Mouse (Mus musculus): ENCODE measurements around the gene Kcnk7. TPM values are rescaled to one million over a fixed set of nuclear protein-coding genes. Genes with fewer than 3 reads are reported as not detected.
"Not testable (repeated sequence)": the region's sequence is repeated elsewhere in the genome, so short reads cannot be mapped to it uniquely, and the experiment has no call there.

The Kcnk7 gene
- polyA plus RNA-seq, 1 experiment from 2014 or later: 0.50 TPM

DNA sequence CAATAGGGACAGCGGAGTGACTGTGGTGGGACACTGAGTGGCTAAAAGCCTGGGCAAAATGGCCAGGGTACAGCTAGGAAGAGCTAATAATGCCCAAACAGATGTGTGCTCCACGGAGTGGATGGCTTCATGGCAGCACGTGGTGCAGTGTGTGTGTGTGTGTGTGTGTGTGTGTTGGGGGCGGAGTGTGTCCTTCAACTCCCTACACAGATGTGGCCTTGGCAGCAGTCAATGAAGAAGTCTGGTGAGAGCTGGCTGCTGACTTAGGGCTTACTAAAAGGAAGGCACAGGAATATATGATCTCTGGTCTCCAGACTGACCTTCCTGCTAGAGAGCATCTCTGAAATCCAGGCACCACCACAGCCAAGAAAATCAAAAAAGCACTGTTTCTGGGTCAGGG lies 35.8 kb upstream of the Kcnk7 start:
- 94% methylated on average over 4 of the region's 4 CpGs for WGBS
- peaks cover 3% of the 10 kb centered on the region; the same call in 1 of the 2 replicates for H3K4me1 ChIP-seq (replicated peaks; ENCODE audit: control insufficient read depth, insufficient read depth, low read length)
- peaks cover 34% of the 10 kb centered on the region for H3K36me3 ChIP-seq (ENCODE audit: control insufficient read depth, insufficient read depth, low read length)
- no peak overlapping the region for H3K4me2 ChIP-seq (ENCODE audit: low read depth, low read length)
- no peaks in the 10 kb centered on the region for H3K27me3 ChIP-seq (ENCODE audit: control insufficient read depth, insufficient read depth, low read depth, low read length)
- no peak overlapping the region for H3K4me3 ChIP-seq (ENCODE audit: low read length)
- H3K9me3 ChIP-seq (ENCODE audit: control insufficient read depth, low read length): no peaks in the 10 kb centered on the region
- no peak overlapping the region for H3K27ac ChIP-seq (ENCODE audit: low read length)
- ATAC-seq (ENCODE audit: low read depth): no peak
- H3K9ac ChIP-seq (ENCODE audit: low read length): no peak overlapping the region

DNA sequence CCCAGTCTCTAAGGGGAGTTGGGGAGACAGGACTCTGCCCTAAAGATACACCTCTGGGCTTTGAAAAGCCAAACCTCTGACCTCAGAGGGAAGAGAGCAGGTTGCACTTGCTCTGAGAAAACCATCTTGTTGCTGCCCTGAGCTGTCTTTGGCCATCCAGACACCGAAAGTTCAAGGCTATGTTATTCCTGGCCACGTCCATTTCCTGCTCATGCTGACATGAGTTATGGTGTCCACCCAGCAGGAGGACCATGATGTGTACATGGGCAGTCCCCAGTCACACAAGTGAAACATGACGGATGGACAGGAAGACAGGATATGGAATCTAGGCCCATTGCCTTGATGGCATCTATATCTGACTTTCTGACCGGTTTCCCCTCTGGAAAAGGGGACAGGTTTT lies 23.7 kb upstream of the Kcnk7 start:
- WGBS: 73% methylated on average over 4 of the region's 4 CpGs

DNA sequence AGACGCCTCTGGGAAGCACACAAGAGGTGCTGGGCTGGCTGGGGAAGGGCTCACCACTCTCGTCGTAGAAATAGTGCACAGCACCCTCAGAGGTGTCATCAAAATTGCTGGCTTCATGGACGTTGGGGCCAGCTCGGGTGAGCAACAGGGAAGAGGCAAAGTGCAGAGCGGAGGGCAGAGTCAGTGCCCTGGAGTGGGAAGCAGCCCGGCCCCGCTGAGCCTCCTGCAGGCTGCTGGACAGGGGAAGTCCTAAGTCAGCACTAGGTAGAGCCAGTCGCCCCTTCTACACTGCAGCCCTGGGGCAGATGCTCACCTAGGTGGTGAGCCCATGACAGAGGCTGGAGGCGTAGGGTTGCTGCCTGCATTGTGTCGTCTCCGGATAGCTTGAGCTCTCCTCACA lies 19.9 kb upstream of the Kcnk7 start:
- Histone ChIP-seq H3K9me3 (ENCODE audit: control insufficient read depth, low read length) (no peaks in the 10 kb centered on the region), H3K4me2 (ENCODE audit: low read depth, low read length) (no peak overlapping the region), H3K27me3 (ENCODE audit: control insufficient read depth, insufficient read depth, low read depth, low read length) (no peaks in the 10 kb centered on the region), H3K9ac (ENCODE audit: low read length) (no peak overlapping the region), H3K36me3 (ENCODE audit: control insufficient read depth, insufficient read depth, low read length) (peaks cover 46% of the 10 kb centered on the region), H3K4me1 (replicated peaks; ENCODE audit: control insufficient read depth, insufficient read depth, low read length) (peaks cover 9% of the 10 kb centered on the region), H3K4me3 (ENCODE audit: low read length) (no peak overlapping the region), H3K27ac (ENCODE audit: low read length) (no peak overlapping the region)
- ATAC-seq (ENCODE audit: low read depth): no peak
- 88% methylated on average over 12 of the region's 12 CpGs for WGBS

More for the DNA sequence above, 23.7 kb upstream of the Kcnk7 start:
- no peaks in the 10 kb centered on the region for H3K9me3 ChIP-seq (ENCODE audit: control insufficient read depth, low read length)
- H3K27me3 ChIP-seq (ENCODE audit: control insufficient read depth, insufficient read depth, low read depth, low read length): no peaks in the 10 kb centered on the region
- no peaks in the 10 kb centered on the region for H3K4me1 ChIP-seq (replicated peaks; ENCODE audit: control insufficient read depth, insufficient read depth, low read length)
- no peak overlapping the region for H3K9ac ChIP-seq (ENCODE audit: low read length)
- peaks cover 62% of the 10 kb centered on the region for H3K36me3 ChIP-seq (ENCODE audit: control insufficient read depth, insufficient read depth, low read length)
- 0 out of 2 replicates have a peak, but pooled peaks have one; percentile 16 for ATAC-seq (ENCODE audit: low read depth)
- H3K4me2 ChIP-seq (ENCODE audit: low read depth, low read length): no peak overlapping the region
- H3K4me3 ChIP-seq (ENCODE audit: low read length): no peak overlapping the region
- H3K27ac ChIP-seq (ENCODE audit: low read length): no peak overlapping the region

DNA sequence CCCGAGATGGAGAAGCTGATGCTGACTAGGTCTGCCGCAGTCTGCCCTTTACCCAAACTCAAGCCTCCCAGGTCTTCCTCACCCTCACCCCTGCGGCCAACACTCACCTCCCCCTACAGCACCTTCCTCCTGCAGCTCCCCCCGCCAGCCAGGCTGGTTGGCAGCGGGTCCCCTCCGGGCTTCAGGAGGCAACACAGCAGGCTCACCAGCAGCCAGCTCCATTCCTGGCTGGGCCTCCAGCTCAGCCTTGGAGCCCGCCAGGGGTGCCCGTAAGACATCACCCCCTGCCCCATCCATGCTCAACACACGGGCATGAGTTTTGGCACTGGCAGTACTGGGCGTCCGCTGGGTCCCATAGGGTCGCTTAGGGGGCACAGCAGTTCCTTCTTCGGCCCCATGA lies 19.2 kb upstream of the Kcnk7 start:
- WGBS: 89% methylated on average over 13 of the region's 13 CpGs
- Histone ChIP-seq H3K9me3 (ENCODE audit: control insufficient read depth, low read length) (no peaks in the 10 kb centered on the region), H3K36me3 (ENCODE audit: control insufficient read depth, insufficient read depth, low read length) (peaks cover 43% of the 10 kb centered on the region), H3K4me1 (replicated peaks; ENCODE audit: control insufficient read depth, insufficient read depth, low read length) (peaks cover 9% of the 10 kb centered on the region), H3K27ac (ENCODE audit: low read length) (no peak overlapping the region), H3K4me2 (ENCODE audit: low read depth, low read length) (no peak overlapping the region), H3K9ac (ENCODE audit: low read length) (no peak overlapping the region), H3K4me3 (ENCODE audit: low read length) (no peak overlapping the region), H3K27me3 (ENCODE audit: control insufficient read depth, insufficient read depth, low read depth, low read length) (no peaks in the 10 kb centered on the region)
- no peak for ATAC-seq (ENCODE audit: low read depth)

DNA sequence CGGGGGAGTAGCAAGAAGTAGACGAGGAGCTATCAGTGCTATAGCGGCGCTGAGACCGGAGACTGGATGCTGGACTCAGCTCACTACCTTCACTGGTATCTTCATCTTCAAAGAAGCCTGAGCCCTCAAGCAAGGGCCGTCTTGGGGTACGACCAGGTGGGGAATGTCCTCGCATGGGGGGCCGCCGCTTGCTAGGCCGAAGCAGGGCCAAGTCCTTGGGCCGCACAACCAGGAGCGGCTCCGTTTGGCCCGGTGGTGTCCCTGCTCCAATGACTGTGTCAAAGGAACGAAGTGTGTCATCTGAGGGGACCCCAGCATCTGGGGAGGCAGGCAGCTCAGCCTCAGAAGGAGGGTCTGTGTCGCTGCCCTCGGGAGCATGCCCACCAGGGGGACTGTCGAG lies 18.7 kb upstream of the Kcnk7 start:
- no peaks in the 10 kb centered on the region for H3K9me3 ChIP-seq (ENCODE audit: control insufficient read depth, low read length)
- H3K4me1 ChIP-seq (replicated peaks; ENCODE audit: control insufficient read depth, insufficient read depth, low read length): peaks cover 12% of the 10 kb centered on the region
- H3K4me2 ChIP-seq (ENCODE audit: low read depth, low read length): no peak overlapping the region
- H3K27ac ChIP-seq (ENCODE audit: low read length): no peak overlapping the region
- no peak for ATAC-seq (ENCODE audit: low read depth)
- H3K36me3 ChIP-seq (ENCODE audit: control insufficient read depth, insufficient read depth, low read length): peaks cover 43% of the 10 kb centered on the region
- H3K4me3 ChIP-seq (ENCODE audit: low read length): no peak overlapping the region
- H3K27me3 ChIP-seq (ENCODE audit: control insufficient read depth, insufficient read depth, low read depth, low read length): no peaks in the 10 kb centered on the region
- 95% methylated on average over 19 of the region's 19 CpGs for WGBS
- H3K9ac ChIP-seq (ENCODE audit: low read length): no peak overlapping the region

DNA sequence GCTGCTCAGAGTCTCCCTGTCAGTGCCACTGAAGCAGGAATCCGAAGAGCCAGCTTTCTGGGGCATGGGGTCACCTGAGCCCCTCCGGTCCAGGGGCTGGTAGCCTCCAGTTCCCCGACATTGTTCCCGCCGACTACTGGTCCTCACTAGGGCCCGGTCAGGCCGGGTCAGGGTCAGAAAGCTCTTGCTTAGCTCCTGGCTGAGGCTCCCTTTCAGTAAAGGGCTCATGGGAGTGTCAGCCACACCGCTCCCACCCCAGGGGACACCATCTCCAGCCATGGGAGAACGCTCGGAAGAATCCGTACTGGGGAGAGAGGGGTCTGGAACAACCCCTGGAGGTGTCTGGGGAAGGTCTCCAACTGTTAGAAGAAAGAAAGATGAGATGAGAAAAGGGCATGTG lies 18.3 kb upstream of the Kcnk7 start:
- H3K9ac ChIP-seq (ENCODE audit: low read length): no peak overlapping the region
- no peak overlapping the region for H3K27ac ChIP-seq (ENCODE audit: low read length)
- no peak overlapping the region for H3K4me3 ChIP-seq (ENCODE audit: low read length)
- H3K4me2 ChIP-seq (ENCODE audit: low read depth, low read length): no peak overlapping the region
- no peak for ATAC-seq (ENCODE audit: low read depth)
- peaks cover 16% of the 10 kb centered on the region for H3K4me1 ChIP-seq (replicated peaks; ENCODE audit: control insufficient read depth, insufficient read depth, low read length)
- peaks cover 40% of the 10 kb centered on the region for H3K36me3 ChIP-seq (ENCODE audit: control insufficient read depth, insufficient read depth, low read length)
- no peaks in the 10 kb centered on the region for H3K9me3 ChIP-seq (ENCODE audit: control insufficient read depth, low read length)
- 88% methylated on average over 11 of the region's 11 CpGs for WGBS
- no peaks in the 10 kb centered on the region for H3K27me3 ChIP-seq (ENCODE audit: control insufficient read depth, insufficient read depth, low read depth, low read length)

DNA sequence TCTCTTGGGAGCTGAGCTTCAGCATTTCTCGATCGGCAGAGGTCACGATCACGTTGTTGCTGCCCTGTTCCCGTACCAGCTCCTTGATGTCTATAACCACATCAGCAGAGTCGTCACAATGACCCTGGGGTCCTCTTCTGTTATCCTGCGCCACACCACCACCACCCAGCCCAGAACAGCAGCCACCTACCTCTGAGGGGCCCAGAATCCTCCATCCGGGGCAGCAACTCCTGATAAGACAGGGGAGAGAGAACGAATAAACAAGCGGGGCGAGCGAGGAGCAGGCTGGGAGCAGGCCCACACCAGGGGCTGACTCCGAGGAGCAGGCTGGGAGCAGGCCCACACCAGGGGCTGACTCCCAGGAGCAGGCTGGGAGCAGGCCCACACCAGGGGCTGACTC lies 17.7 kb upstream of the Kcnk7 start:
- Histone ChIP-seq H3K4me1 (replicated peaks; ENCODE audit: control insufficient read depth, insufficient read depth, low read length) (peaks cover 22% of the 10 kb centered on the region), H3K9ac (ENCODE audit: low read length) (no peak overlapping the region), H3K4me3 (ENCODE audit: low read length) (no peak overlapping the region), H3K27me3 (ENCODE audit: control insufficient read depth, insufficient read depth, low read depth, low read length) (no peaks in the 10 kb centered on the region), H3K27ac (ENCODE audit: low read length) (no peak overlapping the region), H3K9me3 (ENCODE audit: control insufficient read depth, low read length) (no peaks in the 10 kb centered on the region), H3K36me3 (ENCODE audit: control insufficient read depth, insufficient read depth, low read length) (peaks cover 37% of the 10 kb centered on the region), H3K4me2 (ENCODE audit: low read depth, low read length) (no peak overlapping the region)
- no peak for ATAC-seq (ENCODE audit: low read depth)
- 81% methylated on average over 13 of the region's 13 CpGs for WGBS

DNA sequence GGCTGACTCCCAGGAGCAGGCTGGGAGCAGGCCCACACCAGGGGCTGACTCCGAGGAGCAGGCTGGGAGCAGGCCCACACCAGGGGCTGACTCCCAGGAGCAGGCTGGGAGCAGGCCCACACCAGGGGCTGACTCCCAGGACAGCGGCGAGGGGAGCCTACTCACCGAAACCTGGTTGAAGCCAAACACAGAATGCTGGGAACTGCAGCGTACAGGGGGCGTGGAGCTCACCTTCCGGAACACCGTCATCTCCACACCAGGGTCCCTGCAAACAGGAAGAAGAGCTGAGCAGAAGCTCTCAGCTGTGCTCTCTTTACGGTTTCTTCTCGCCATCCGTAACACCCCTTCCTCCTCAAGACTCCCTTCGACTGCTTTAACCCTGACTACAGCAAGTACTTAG lies 17.2 kb upstream of the Kcnk7 start:
- H3K9me3 ChIP-seq (ENCODE audit: control insufficient read depth, low read length); H3K4me2 ChIP-seq (ENCODE audit: low read depth, low read length); H3K9ac ChIP-seq (ENCODE audit: low read length); H3K4me3 ChIP-seq (ENCODE audit: low read length); ATAC-seq (ENCODE audit: low read depth); H3K27ac ChIP-seq (ENCODE audit: low read length); H3K27me3 ChIP-seq (ENCODE audit: control insufficient read depth, insufficient read depth, low read depth, low read length): not testable (repeated sequence)
- Histone ChIP-seq H3K36me3 (ENCODE audit: control insufficient read depth, insufficient read depth, low read length) (peaks cover 35% of the 10 kb centered on the region), H3K4me1 (replicated peaks; ENCODE audit: control insufficient read depth, insufficient read depth, low read length) (peaks cover 27% of the 10 kb centered on the region)
- 90% methylated on average over 11 of the region's 12 CpGs for WGBS

DNA sequence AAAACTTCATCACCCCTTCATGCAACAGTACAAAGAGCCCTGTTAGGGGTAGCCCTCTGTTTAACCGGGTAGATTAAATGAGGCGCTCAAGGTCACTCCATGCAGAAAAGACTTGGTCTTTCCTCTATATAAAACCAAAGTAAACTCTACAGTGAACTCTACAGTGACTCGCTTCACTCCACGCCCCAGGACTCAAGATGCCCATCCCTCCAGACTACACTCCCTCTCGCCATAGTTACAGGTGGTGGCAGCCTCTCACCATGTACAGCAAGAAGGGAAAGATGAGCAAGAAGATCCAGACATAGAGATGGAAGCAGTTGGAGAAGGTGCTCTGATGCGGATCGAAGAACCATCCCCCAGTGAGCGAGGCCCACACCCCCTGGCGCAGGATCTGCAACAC lies 16.4 kb upstream of the Kcnk7 start:
- Histone ChIP-seq H3K27me3 (ENCODE audit: control insufficient read depth, insufficient read depth, low read depth, low read length) (no peaks in the 10 kb centered on the region), H3K4me3 (ENCODE audit: low read length) (peak overlapping the region; percentile 87), H3K36me3 (ENCODE audit: control insufficient read depth, insufficient read depth, low read length) (peaks cover 29% of the 10 kb centered on the region), H3K27ac (ENCODE audit: low read length) (peak overlapping the region; percentile 94), H3K9ac (ENCODE audit: low read length) (peak overlapping the region; percentile 70), H3K4me1 (replicated peaks; ENCODE audit: control insufficient read depth, insufficient read depth, low read length) (peaks cover 29% of the 10 kb centered on the region), H3K9me3 (ENCODE audit: control insufficient read depth, low read length) (no peaks in the 10 kb centered on the region), H3K4me2 (ENCODE audit: low read depth, low read length) (peak overlapping the region; percentile 86)
- ATAC-seq (ENCODE audit: low read depth): no peak
- 15% methylated on average over 9 of the region's 9 CpGs for WGBS

All from lung, embryonic 16.5 days (tissue).